Mouse (Mus musculus): Measurements from ENCODE around the gene Eif5a. TPM values are rescaled to one million over a fixed set of nuclear protein-coding genes. Genes with fewer than 3 reads are reported as not detected.

Eif5a gene
- total and polyA plus RNA-seq, 3 experiments: 1,419 to 3,314 (median 2,729) TPM

DNA sequence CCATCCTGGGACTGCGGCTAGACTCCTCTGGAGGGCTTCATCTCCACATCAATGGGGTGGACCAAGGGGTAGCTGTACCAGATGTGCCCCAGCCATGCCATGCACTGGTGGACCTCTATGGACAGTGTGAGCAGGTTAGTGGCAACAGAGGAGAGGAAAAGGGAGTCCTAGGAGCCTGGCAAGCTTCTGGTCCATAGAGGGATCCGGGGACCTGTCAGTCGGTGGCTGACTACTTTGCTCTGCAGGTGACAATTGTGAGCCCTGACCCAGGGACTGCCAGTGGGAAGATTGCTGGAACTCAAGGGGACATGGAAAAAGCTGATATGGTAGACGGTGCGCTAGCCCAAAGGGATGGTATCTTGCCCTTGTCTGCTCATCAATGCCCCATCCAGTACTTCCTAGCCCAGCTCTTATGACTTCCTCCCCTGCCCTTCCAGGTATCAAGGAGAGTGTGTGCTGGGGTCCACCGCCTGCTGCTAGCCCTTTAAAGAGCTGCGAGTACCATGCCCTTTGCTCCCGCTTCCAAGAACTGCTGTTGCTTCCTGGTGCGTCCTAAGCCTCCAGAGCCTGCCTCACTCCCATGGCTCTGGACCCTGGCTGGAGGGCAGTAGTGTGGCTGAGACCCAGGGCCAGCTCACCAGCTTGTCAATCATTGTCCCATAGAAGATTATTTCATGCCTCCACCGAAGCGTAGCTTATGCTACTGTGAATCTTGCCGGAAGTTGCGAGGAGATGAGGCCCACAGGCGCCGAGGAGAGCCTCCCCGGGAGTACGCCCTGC, 10.8 kb downstream of the Eif5a start:
- Histone ChIP-seq H3K4me3 (replicated peaks in 1 of 3; ENCODE audit: low read depth in 2 of 3, low read length in 2 of 3, poor library complexity in 1 of 3) (no peak overlapping the region), H3K36me3 (replicated peaks in 1 of 2; ENCODE audit: control insufficient read depth in 1 of 2, insufficient read depth in 1 of 2, low read length in 1 of 2) (peaks cover 84 to 94% of the 10 kb centered on the region in 2 experiments), H3K27me3 (replicated peaks) (no peaks in the 10 kb centered on the region), H3K4me1 (ENCODE audit: control insufficient read depth in 1 of 2, insufficient read depth in 2 of 2) (peaks cover 11 to 27% of the 10 kb centered on the region in 2 experiments; a peak in 3 of 4 replicates), H3K4me2 (ENCODE audit: insufficient read depth, low read depth, poor library complexity, severe bottlenecking) (no peak overlapping the region), H3K9ac (ENCODE audit: insufficient read depth, low read depth) (no peak overlapping the region), H3K9me3 (replicated peaks; ENCODE audit: low read length) (no peaks in the 10 kb centered on the region), H3K79me2 (replicated peaks; ENCODE audit: control insufficient read depth, extremely low read depth, insufficient read depth, poor library complexity, severe bottlenecking) (peaks cover under 1% of the 10 kb centered on the region; the same call in 1 of the 2 replicates), H3K27ac (ENCODE audit: insufficient read depth, low read depth) (no peak overlapping the region)
- DNase-seq (ENCODE audit: extremely low read depth): no peak
- TF ChIP-seq GABPA (IDR thresholded peaks at IDR 0.05; ENCODE audit: insufficient replicate concordance, low read depth, low read length) (no peak), USF2 (conservative IDR thresholded peaks at IDR 0.05; ENCODE audit: low read depth, low read length) (no peak), SMC3 (IDR thresholded peaks at IDR 0.05; ENCODE audit: low read depth, low read length) (no peak), E2F4 (IDR thresholded peaks at IDR 0.05; ENCODE audit: insufficient replicate concordance, low read depth, low read length) (no peak), POLR2AphosphoS2 (IDR thresholded peaks at IDR 0.05; ENCODE audit: low read depth, low read length) (no peak), MAX (IDR thresholded peaks at IDR 0.05; ENCODE audit: low read length) (no peak), IRF4 (IDR thresholded peaks at IDR 0.05; ENCODE audit: low read depth, low read length) (no peak), ZC3H11A (IDR thresholded peaks at IDR 0.05; ENCODE audit: low read depth, low read length) (no peak), MEF2A (IDR thresholded peaks at IDR 0.05; ENCODE audit: borderline replicate concordance, low read depth, low read length) (no peak), CHD2 (IDR thresholded peaks at IDR 0.05; ENCODE audit: low read length) (no peak), TCF12 (IDR thresholded peaks at IDR 0.05; ENCODE audit: low read depth, low read length) (no peak), ZKSCAN1 (IDR thresholded peaks at IDR 0.05; ENCODE audit: borderline replicate concordance, low read depth, low read length) (no peak), CHD1 (IDR thresholded peaks at IDR 0.05; ENCODE audit: low read depth, low read length) (no peak)
- in situ Hi-C loops (cut with MboI; ENCODE audit: low pct_ligation_motif_present, low pct_unique_long_range_greater_than_20kb, low sequenced_read_pairs): no loop called here
- dilution Hi-C loops (cut with MboI; ENCODE audit: extremely low pct_ligation_motif_present, extremely low pct_unique_long_range_greater_than_20kb, low sequenced_read_pairs): no loop called here

DNA sequence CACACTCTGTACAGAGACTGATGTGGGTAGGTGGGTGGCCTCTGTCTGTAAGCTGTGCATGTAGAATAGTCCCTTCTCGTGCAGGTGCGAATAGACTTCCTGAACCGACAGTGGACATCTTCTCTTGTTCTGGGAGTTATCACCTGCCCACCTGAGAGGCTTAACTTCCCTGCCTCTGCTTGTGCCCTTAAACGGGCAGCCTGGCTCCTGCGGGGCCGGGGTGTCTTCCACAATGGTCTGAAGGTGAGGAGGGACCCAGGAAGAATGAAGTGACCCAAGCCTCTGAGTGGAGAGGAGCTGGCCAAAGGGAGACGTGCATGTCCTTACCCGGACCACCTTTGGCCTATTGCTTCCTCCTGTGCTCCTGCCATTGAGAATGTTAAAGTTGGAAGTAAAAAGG, 11.6 kb downstream of the Eif5a start:
- TF ChIP-seq GABPA (IDR thresholded peaks at IDR 0.05; ENCODE audit: insufficient replicate concordance, low read depth, low read length) (no peak), MXI1 (IDR thresholded peaks at IDR 0.05; ENCODE audit: low read depth, low read length) (no peak), ZNF384 (IDR thresholded peaks at IDR 0.05; ENCODE audit: low read depth, low read length) (no peak), HCFC1 (IDR thresholded peaks at IDR 0.05; ENCODE audit: low read depth, low read length) (no peak), MAFK (IDR thresholded peaks at IDR 0.05; ENCODE audit: insufficient replicate concordance, low read length) (no peak), BHLHE40 (IDR thresholded peaks at IDR 0.05; ENCODE audit: low read depth, low read length) (no peak), USF1 (IDR thresholded peaks at IDR 0.05; ENCODE audit: low read depth, low read length) (no peak), MYC (IDR thresholded peaks at IDR 0.05; ENCODE audit: low read depth, low read length) (no peak), POLR2AphosphoS2 (IDR thresholded peaks at IDR 0.05; ENCODE audit: low read depth, low read length) (no peak), MAX (IDR thresholded peaks at IDR 0.05; ENCODE audit: low read length) (no peak), POLR2A (IDR thresholded peaks at IDR 0.05; ENCODE audit: low read depth, low read length) (no peak), SIN3A (IDR thresholded peaks at IDR 0.05; ENCODE audit: low read length) (no peak)
- DNase-seq (ENCODE audit: extremely low read depth): no peak
- Histone ChIP-seq H3K79me2 (replicated peaks; ENCODE audit: control insufficient read depth, extremely low read depth, insufficient read depth, poor library complexity, severe bottlenecking) (no peaks in the 10 kb centered on the region; the same call in 1 of the 2 replicates), H3K36me3 (replicated peaks in 1 of 2; ENCODE audit: control insufficient read depth in 1 of 2, insufficient read depth in 1 of 2, low read length in 1 of 2) (peaks cover 85 to 94% of the 10 kb centered on the region in 2 experiments), H3K9ac (ENCODE audit: insufficient read depth, low read depth) (no peak overlapping the region), H3K4me2 (ENCODE audit: insufficient read depth, low read depth, poor library complexity, severe bottlenecking) (no peak overlapping the region), H3K4me1 (ENCODE audit: control insufficient read depth in 1 of 2, insufficient read depth in 2 of 2) (peaks cover 7 to 19% of the 10 kb centered on the region in 2 experiments; a peak in 3 of 4 replicates), H3K4me3 (replicated peaks in 1 of 3; ENCODE audit: low read depth in 2 of 3, low read length in 2 of 3, poor library complexity in 1 of 3) (no peak overlapping the region), H3K9me3 (replicated peaks; ENCODE audit: low read length) (no peaks in the 10 kb centered on the region), H3K27ac (ENCODE audit: insufficient read depth, low read depth) (no peak overlapping the region), H3K27me3 (replicated peaks) (no peaks in the 10 kb centered on the region)
- in situ Hi-C loops (cut with MboI; ENCODE audit: low pct_ligation_motif_present, low pct_unique_long_range_greater_than_20kb, low sequenced_read_pairs) (no loop called here), dilution Hi-C loops (cut with MboI; ENCODE audit: extremely low pct_ligation_motif_present, extremely low pct_unique_long_range_greater_than_20kb, low sequenced_read_pairs) (no loop called here)
